Mouse (Mus musculus) liver, adult 2 months (tissue): ENCODE data around the gene Efhd2. TPM values are rescaled to one million over a fixed set of nuclear protein-coding genes. Genes with fewer than 3 reads are reported as not detected.

Source experiments
- DNase-seq: peaks from one replicate; pipeline ENCODE4 v3.0.0-alpha.2; 2011; ENCODE audit warnings: low read depth, low spot score; ENCODE audit errors: extremely low read depth
- H3K27ac ChIP-seq: fragments of 200-500 bp; replicated peaks from 2 replicates; pipeline ENCODE4 v1.5.1; 2012; ENCODE audit warnings: low read depth, mild to moderate bottlenecking, control low read depth, inconsistent platforms, low read length; ENCODE audit not compliant: insufficient read depth
- H3K27me3 ChIP-seq: fragments of 200-500 bp; 2 replicates; pipeline ENCODE4 v1.6.1; 2012; ENCODE audit warnings: mild to moderate bottlenecking, moderate library complexity, low read length, inconsistent platforms; ENCODE audit not compliant: control insufficient read depth, insufficient read depth
- H3K36me3 ChIP-seq: fragments of 200-500 bp; 2 replicates; pipeline ENCODE4 v1.6.1; 2012; ENCODE audit warnings: low read length, inconsistent platforms; ENCODE audit not compliant: control insufficient read depth, insufficient read depth
- H3K4me1 ChIP-seq: fragments of 200-500 bp; 2 replicates; pipeline ENCODE4 v1.6.1; 2011; ENCODE audit warnings: low read length; ENCODE audit not compliant: control insufficient read depth, insufficient read depth
- H3K4me3 ChIP-seq: fragments of 200-500 bp; 2 replicates; pipeline ENCODE4 v1.5.1; 2011; ENCODE audit warnings: low read depth, mild to moderate bottlenecking, control low read depth, low read length, moderate library complexity; ENCODE audit not compliant: insufficient read depth
- H3K79me2 ChIP-seq: fragments of 200-500 bp; 2 replicates; pipeline ENCODE4 v1.6.1; 2012; ENCODE audit warnings: inconsistent platforms, mild to moderate bottlenecking, low read length, moderate library complexity; ENCODE audit not compliant: control insufficient read depth, insufficient read depth
- H3K9ac ChIP-seq: fragments of 200-500 bp; 2 replicates; pipeline ENCODE4 v1.6.1; 2012; ENCODE audit warnings: low read depth, mild to moderate bottlenecking, control low read depth, inconsistent platforms, low read length
- CTCF ChIP-seq: fragments of 200-500 bp; IDR thresholded peaks from 2 replicates; pipeline ENCODE4 v1.5.1; 2011; ENCODE audit warnings: low read depth, low read length, control low read depth
- POLR2A ChIP-seq: fragments of 200-500 bp; IDR thresholded peaks from 2 replicates; pipeline ENCODE4 v1.6.1; 2011; ENCODE audit warnings: low read length, control low read depth; ENCODE audit not compliant: insufficient read depth; ENCODE audit errors: extremely low read depth
- WGBS: fragments of 180-500 bp; shearing (Covaris S2); methylation state at CpG from one replicate; pipeline ENCODE4 v1.1.7; 2018; 5-methylcytosine and 5-hydroxymethylcytosine counted together
- polyA plus RNA-seq: library from polyadenylated mRNA; depleted of rRNA; stranded (reverse); fragments of >200 nt; gene quantifications from 2 replicates; pipeline ENCODE4 v1.2.3, GENCODE M21; 2012
- total RNA-seq: library from RNA; depleted of rRNA; stranded (reverse); fragments of >200 nt; gene quantifications from 2 replicates; pipeline ENCODE4 v1.2.3, GENCODE M21; 2014

Efhd2 gene
- total and polyA plus RNA-seq, 2 experiments = 15.0 to 46.1 TPM

DNA sequence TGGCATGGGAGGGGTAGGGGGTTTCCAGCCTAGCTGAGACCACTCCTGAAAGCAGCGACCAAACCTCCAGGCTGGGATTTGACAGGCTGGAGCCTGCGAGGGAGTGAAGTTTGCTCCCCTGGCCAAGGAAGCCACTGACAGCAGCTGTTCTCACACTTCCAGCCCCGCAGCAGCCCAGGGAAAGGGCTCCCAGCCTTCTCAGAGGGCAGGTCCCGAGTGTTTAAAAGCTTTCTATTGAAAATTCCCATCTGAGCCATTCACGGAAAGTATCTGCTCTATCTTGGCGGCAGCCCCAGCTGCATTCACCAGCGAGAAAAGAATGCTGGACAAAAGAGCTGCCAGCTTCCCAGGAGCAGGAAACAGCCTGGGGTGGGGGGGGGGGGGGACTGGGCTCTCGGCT, 25.2 kb upstream of the Efhd2 start:
- no peak overlapping the region for H3K9ac ChIP-seq
- no peak overlapping the region for H3K4me3 ChIP-seq
- no peaks in the 10 kb centered on the region for H3K4me1 ChIP-seq
- no peak for DNase-seq
- no peaks in the 10 kb centered on the region for H3K36me3 ChIP-seq
- WGBS = 63% methylated on average over 8 of the region's 8 CpGs
- H3K27ac ChIP-seq = no peak overlapping the region
- H3K79me2 ChIP-seq = no peaks in the 10 kb centered on the region
- H3K27me3 ChIP-seq = no peaks in the 10 kb centered on the region
- TF ChIP-seq POLR2A (no peak), CTCF (no peak)

DNA sequence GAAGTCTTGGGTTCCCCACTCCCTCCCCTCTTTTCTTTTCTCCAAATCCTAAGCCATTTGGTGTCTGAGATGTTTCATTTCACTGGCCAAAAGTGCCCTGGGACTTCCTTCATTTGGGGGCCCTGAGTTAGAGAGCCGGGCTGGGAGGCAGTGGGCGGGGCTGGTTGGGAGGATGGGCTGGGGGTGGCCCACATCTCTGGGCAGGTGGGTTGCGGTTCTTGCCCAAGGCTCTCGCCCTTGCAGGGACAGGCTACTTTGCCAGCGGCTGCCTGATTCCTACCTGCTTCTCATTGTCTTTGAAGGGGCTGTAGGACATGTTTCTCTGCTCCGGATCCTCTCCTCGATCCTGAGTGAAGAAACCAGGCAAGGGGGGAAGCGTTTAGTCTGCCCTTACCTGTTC, 24.2 kb upstream of the Efhd2 start:
- no peak overlapping the region for H3K27ac ChIP-seq
- 96% methylated on average over 8 of the region's 8 CpGs for WGBS
- H3K36me3 ChIP-seq = no peaks in the 10 kb centered on the region
- peaks cover 1% of the 10 kb centered on the region; the same call in 1 of the 2 replicates for H3K4me1 ChIP-seq
- H3K4me3 ChIP-seq = no peak overlapping the region
- no peaks in the 10 kb centered on the region for H3K79me2 ChIP-seq
- H3K9ac ChIP-seq = no peak overlapping the region
- no peak for TF ChIP-seq CTCF
- no peak for TF ChIP-seq POLR2A
- H3K27me3 ChIP-seq = no peaks in the 10 kb centered on the region
- DNase-seq = no peak

GRCm38 (mm10) chr4:141897838-141898237, 23.1 kb upstream of the Efhd2 start:
- DNase-seq = no peak
- Histone ChIP-seq H3K4me1 (peaks cover 2% of the 10 kb centered on the region), H3K9ac (no peak overlapping the region), H3K27ac (no peak overlapping the region), H3K27me3 (no peaks in the 10 kb centered on the region), H3K79me2 (no peaks in the 10 kb centered on the region), H3K36me3 (no peaks in the 10 kb centered on the region), H3K4me3 (no peak overlapping the region)
- TF ChIP-seq POLR2A (no peak), CTCF (no peak)
- 87% methylated on average over 3 of the region's 3 CpGs for WGBS

DNA sequence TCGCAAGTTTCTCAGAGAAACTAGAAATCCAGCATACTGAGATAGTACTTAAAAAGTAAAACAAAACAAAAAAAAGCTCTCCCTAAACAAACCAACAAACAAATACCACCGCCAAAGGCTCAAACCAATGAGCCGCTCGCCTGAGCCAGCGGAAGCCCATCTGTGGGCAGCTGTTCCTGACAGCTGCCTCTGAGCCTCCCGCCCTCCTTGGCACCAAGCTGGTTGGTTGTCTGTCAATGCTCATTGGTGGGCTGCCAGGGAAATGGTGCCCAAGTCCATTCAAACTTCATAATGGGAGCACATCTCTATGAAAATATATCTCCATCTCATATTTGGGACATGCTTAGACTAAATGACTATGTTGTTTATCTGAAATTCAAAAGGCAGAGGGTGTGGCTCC, 22.5 kb upstream of the Efhd2 start:
- Histone ChIP-seq H3K9ac (no peak overlapping the region), H3K4me3 (no peak overlapping the region), H3K4me1 (peaks cover 5% of the 10 kb centered on the region), H3K36me3 (no peaks in the 10 kb centered on the region), H3K27ac (no peak overlapping the region), H3K79me2 (no peaks in the 10 kb centered on the region), H3K27me3 (no peaks in the 10 kb centered on the region)
- 72% methylated on average over 6 of the region's 6 CpGs for WGBS
- TF ChIP-seq POLR2A = no peak
- TF ChIP-seq CTCF = no peak
- peak; percentile 38 for DNase-seq

GRCm38 (mm10) chr4:141895772-141896171, 21.1 kb upstream of the Efhd2 start:
- Histone ChIP-seq H3K9ac (no peak overlapping the region), H3K27ac (no peak overlapping the region), H3K79me2 (no peaks in the 10 kb centered on the region), H3K36me3 (no peaks in the 10 kb centered on the region), H3K4me1 (peaks cover 5% of the 10 kb centered on the region), H3K4me3 (no peak overlapping the region), H3K27me3 (no peaks in the 10 kb centered on the region)
- no peak for DNase-seq
- TF ChIP-seq CTCF (no peak), POLR2A (no peak)
- 76% methylated on average over 12 of the region's 12 CpGs for WGBS

DNA sequence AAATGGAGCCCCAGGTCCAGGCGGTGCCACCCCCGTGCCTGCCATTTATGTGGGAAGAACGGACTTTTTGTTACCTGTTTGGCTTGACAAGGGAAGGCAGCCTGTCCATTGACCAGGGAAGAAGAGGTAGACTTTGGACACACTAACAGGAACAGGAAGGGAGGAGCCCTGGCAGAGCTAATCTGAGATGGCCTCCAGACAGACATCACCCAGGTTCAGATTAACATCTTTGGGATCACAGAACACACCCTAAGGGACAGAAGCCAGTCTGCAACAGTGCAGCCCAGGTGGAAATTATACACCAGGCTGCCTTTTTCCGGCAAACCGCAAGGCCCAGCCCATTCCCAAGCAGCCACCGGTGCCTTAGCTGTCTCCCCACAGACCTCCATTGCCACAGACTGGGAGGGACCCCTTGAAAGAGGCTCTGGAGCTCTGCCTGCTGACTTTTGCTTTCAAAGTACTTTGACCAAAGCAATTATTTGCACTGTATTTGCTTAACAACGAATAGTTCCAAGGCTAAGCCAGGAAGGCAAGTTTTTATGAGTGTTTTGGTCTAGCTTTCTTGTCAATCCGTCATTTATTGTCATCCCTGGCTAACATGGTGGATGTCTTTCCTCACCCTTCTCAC, 18.6 kb upstream of the Efhd2 start:
- no peaks in the 10 kb centered on the region for H3K27me3 ChIP-seq
- H3K27ac ChIP-seq = peak overlapping the region; percentile 93
- 28% methylated on average over 8 of the region's 8 CpGs for WGBS
- no peak for TF ChIP-seq CTCF
- peak; percentile 34; the same call in 1 of the 2 replicates for TF ChIP-seq POLR2A
- H3K4me3 ChIP-seq = peak overlapping the region; percentile 62
- DNase-seq = peak; percentile 96
- H3K4me1 ChIP-seq = peaks cover 5% of the 10 kb centered on the region
- H3K79me2 ChIP-seq = no peaks in the 10 kb centered on the region
- H3K36me3 ChIP-seq = no peaks in the 10 kb centered on the region
- H3K9ac ChIP-seq = peak overlapping the region; percentile 76
